Mouse (Mus musculus): ENCODE results near the gene Prpf8.

GRCm38 (mm10) chr11:75468410-75468809 lies 18.2 kb upstream of the Prpf8 start:
- TF ChIP-seq GATA1 (IDR thresholded peaks at IDR 0.05; ENCODE audit: borderline replicate concordance, low read length) (no peak), FLI1 (IDR thresholded peaks at IDR 0.05; ENCODE audit: low read length) (no peak)
